Mouse (Mus musculus) layer of hippocampus, adult 8-10 months (tissue): ENCODE data around the gene Ipcef1. TPM values are rescaled to one million over a fixed set of nuclear protein-coding genes. Genes with fewer than 3 reads are reported as not detected.
"Not testable (repeated sequence)": the region's sequence is repeated elsewhere in the genome, so short reads cannot be mapped to it uniquely, and the experiment has no call there.

ENCODE experiments used
- DNase-seq, 2 experiments: peaks; one replicate each; pipeline ENCODE4 v3.0.0; 2022; ENCODE audit warnings: low spot score in 2 of 2
- total RNA-seq, 4 experiments: library from RNA; stranded (reverse); gene quantifications; 2 replicates each; pipeline ENCODE4 v1.2.4; 2022

Ipcef1 gene
- total RNA-seq, 4 experiments from 2014 or later: 16.0 to 26.8 (median 22.0) TPM

DNA sequence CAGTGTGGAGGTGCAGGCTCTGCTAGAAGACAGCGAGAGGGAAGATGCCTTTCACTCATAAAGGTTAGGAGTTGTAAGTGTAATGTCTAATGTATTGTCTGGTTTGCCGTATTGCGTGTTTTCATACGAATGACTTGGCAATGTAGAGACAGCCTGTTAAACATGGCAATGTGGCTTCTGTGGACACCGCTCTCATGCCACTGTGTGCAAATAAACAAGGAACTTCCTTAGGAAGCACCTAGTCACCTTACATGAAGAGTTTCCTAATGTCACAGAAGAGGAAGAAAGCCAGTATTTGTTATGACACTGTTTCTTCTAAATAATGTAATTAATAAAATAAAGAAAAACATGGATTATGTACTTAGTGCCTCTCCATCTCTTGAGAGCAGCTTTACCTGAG lies 15.1 kb downstream of the Ipcef1 start:
- no peak for DNase-seq

GRCm38 (mm10) chr10:7035547-7035946 lies 16.7 kb downstream of the Ipcef1 start:
- no peak for DNase-seq

GRCm38 (mm10) chr10:7033459-7033858 lies 18.8 kb downstream of the Ipcef1 start:
- no peak for DNase-seq

- no peak for DNase-seq
These were observed 27.2 kb downstream of the Ipcef1 start for GRCm38 (mm10) chr10:7025028-7025427.

GRCm38 (mm10) chr10:7020551-7020950 lies 31.7 kb downstream of the Ipcef1 start:
- DNase-seq: no peak

GRCm38 (mm10) chr10:7019781-7020386 lies 32.4 kb downstream of the Ipcef1 start:
- no peak for DNase-seq

- DNase-seq: no peak
These were observed 37.1 kb downstream of the Ipcef1 start for GRCm38 (mm10) chr10:7015199-7015598.

GRCm38 (mm10) chr10:7010543-7010942 lies 41.7 kb downstream of the Ipcef1 start:
- no peak for DNase-seq

GRCm38 (mm10) chr10:7004980-7005538 lies 47.2 kb downstream of the Ipcef1 start:
- no peak for DNase-seq

DNA sequence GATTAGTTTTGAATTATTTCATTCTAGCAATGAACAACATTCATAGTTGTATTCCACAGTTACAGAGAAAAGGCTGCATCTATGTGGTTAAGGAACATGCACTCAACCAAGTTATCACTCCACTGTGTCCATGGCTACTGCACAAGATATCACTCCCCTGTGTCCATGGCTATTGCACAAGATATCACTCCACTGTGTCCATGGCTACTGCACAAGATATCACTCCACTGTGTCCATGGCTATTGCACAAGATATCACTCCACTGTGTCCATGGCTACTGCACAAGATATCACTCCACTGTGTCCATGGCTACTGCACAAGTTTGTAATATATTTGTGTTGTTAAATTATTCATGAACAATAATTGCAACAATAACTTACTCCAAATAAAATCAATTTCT lies 48.4 kb downstream of the Ipcef1 start:
- DNase-seq: not testable (repeated sequence)

- DNase-seq: no peak
These were observed 52.9 kb downstream of the Ipcef1 start for GRCm38 (mm10) chr10:6999355-6999754.

GRCm38 (mm10) chr10:6998576-6999250 lies 53.6 kb downstream of the Ipcef1 start:
- DNase-seq: no peak

DNA sequence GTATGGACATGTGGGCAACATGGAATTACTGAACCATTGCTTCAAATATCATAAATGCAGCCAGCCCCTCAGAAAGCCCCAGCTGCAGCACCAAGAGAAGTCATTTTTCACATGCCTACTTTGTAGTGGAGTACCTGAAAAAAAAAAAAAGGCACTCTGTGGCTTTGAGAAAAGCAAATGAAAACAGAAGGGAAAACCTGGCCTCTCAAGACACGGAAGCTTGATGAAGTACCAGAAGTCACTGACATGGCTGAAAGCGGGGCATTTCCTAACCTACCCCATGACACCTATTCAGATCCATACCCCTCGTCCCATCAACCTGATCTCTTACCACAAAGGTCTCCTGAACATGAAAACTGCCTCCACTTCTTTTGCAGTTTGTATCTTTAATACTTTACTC lies 55.4 kb downstream of the Ipcef1 start:
- no peak for DNase-seq

- DNase-seq: no peak
These were observed 63.7 kb downstream of the Ipcef1 start for GRCm38 (mm10) chr10:6988555-6988954.

- no peak for DNase-seq
These were observed 64.7 kb downstream of the Ipcef1 start for GRCm38 (mm10) chr10:6987399-6988098.

GRCm38 (mm10) chr10:6986246-6986645 lies 66.0 kb downstream of the Ipcef1 start:
- no peak for DNase-seq

DNA sequence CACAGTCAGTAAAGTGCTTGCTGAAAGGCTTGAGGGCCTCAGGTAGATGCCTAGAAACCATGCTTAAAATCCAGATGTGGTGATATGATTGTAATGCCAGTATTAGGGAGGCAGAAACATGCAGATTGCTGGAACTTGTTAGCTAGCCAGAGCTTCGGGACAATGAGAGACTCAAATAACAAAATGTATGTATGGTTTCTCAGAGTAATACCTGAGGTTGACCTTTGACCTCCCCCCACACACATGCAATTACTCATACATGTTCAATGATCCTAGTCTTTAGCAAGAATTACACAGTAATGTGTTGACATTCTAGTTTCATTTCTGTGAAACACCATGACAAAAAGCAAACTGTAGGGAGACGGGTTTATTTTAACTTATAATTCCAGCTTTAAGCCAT lies 68.8 kb downstream of the Ipcef1 start:
- DNase-seq: no peak

- DNase-seq: no peak
These were observed 69.5 kb downstream of the Ipcef1 start for GRCm38 (mm10) chr10:6982751-6983151.

DNA sequence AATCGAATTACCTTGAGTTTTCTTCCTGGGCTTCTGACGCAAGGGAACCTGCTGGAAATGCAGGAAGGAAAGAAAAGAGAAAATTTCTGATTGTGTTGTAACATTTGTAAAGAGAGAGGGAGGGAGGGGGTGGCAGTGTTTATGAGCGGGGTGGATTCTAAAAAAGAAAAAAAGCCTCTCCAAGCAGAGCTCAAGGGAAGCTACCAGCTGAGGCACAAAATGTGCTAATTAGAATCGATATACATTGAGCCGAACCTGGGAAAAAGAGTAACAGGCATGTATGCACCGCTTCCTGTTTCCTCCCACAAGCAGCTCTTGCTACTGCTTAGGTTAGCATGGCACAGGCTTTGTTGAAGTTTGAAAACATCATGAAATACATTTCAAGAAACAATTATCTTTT lies 72.0 kb downstream of the Ipcef1 start:
- no peak for DNase-seq

DNA sequence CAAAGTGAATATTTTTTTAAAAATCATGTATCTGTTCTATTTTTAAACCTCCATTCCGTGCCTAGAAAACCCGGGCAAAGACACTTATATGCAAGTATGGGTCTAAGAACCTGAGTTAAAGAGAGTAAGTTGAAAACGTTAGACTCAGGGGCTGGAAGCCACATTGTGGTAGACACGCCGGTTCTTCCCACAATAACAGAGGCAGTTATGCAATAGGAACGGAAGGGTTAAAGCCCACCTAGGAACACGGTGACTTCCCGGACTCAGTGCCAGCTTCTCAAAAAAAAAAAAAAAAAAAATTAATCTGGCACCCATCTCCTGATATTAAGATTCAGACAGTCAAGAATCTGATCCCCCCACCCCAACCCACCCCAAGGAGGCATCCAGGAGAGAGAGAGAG lies 72.5 kb downstream of the Ipcef1 start:
- no peak for DNase-seq

GRCm38 (mm10) chr10:6979216-6979615 lies 73.1 kb downstream of the Ipcef1 start:
- no peak for DNase-seq

- no peak for DNase-seq
These were observed 73.5 kb downstream of the Ipcef1 start for GRCm38 (mm10) chr10:6978733-6979132.
